Mouse (Mus musculus) heart, adult 11 months (tissue): Measurements from ENCODE around the gene Gm3383.
"Not testable (repeated sequence)": the region's sequence is repeated elsewhere in the genome, so short reads cannot be mapped to it uniquely, and the experiment has no call there.

Experiments used
- DNase-seq: peaks from one replicate; pipeline ENCODE4 v3.0.0; 2022

The Gm3383 gene

GRCm38 (mm10) chr14:5807882-5808281 is at the start of gene Gm3383:
Gm3383 (minus strand) TSS chr14:5807982.
- DNase-seq: not testable (repeated sequence)

- DNase-seq: peak; percentile 77
Observed at GRCm38 (mm10) chr14:5855911-5856310, 48.1 kb upstream of the Gm3383 start.

- not testable (repeated sequence) for DNase-seq
Observed at GRCm38 (mm10) chr14:5830229-5830628, 22.4 kb upstream of the Gm3383 start, which contains the start of gene Gm3424. Gm3424 (minus strand) TSS chr14:5830329.

GRCm38 (mm10) chr14:5812699-5813356 is 5.0 kb upstream of the Gm3383 start:
- not testable (repeated sequence) for DNase-seq

GRCm38 (mm10) chr14:5741477-5741876 is 66.3 kb downstream of the Gm3383 start, which contains the start of gene Gm3373:
Gm3373 (minus strand) TSS chr14:5741577.
- not testable (repeated sequence) for DNase-seq

GRCm38 (mm10) chr14:5687357-5687756 is 120.4 kb downstream of the Gm3383 start, which contains the start of gene Gm9603:
Gm9603 (minus strand) TSS chr14:5687457.
- DNase-seq: not testable (repeated sequence)

DNA sequence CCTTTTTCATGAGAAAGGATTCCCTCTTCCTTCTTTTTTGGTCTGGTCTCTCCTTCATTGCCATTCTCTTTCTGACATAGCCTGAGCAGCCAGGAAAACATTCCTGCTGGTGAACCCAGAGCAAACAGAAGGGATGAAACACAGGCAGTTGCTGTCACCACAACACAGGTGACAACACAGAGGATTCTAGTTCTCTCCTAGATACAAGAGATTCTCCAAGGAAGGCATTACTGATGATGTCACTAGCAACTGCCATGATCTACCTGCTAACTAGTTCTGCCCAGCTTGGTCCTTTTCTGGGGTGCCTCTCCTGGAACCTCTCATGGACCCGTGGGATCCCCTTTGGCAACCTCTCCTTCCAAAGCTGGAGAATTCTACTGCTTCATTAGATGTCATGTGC is 174.9 kb downstream of the Gm3383 start, which contains the start of gene Gm8265:
TSS of gene Gm8265 (minus strand) at position 101 of the 400 bp plus-strand sequence.
- DNase-seq: not testable (repeated sequence)
